Mouse (Mus musculus) megakaryocyte, embryonic 14.5 days (primary cell): Measurements from ENCODE around the gene Dda1. TPM values are rescaled to one million over a fixed set of nuclear protein-coding genes. Genes with fewer than 3 reads are reported as not detected.

Source experiments
- H3K27me3 ChIP-seq: replicated peaks from 2 replicates; pipeline ENCODE3; 2012; ENCODE audit warnings: inconsistent platforms
- H3K36me3 ChIP-seq: replicated peaks from 2 replicates; pipeline ENCODE3; 2012; ENCODE audit warnings: low read length, inconsistent platforms, mixed read lengths
- H3K4me1 ChIP-seq: 2 replicates; pipeline ENCODE4 v1.6.1; 2012; ENCODE audit warnings: inconsistent platforms
- H3K4me3 ChIP-seq: replicated peaks from 2 replicates; pipeline ENCODE3; 2012; ENCODE audit warnings: moderate library complexity, mild to moderate bottlenecking, inconsistent platforms
- H3K9me3 ChIP-seq: 2 replicates; pipeline ENCODE4 v1.6.1; 2012; ENCODE audit warnings: inconsistent platforms
- FLI1 ChIP-seq: IDR thresholded peaks from 2 replicates; pipeline ENCODE4 v1.6.1; 2012; ENCODE audit warnings: low read length, inconsistent platforms, mixed read lengths
- GATA1 ChIP-seq: IDR thresholded peaks from 3 replicates; pipeline ENCODE4 v1.6.1; 2012; ENCODE audit warnings: mixed read lengths, low read length, inconsistent platforms, borderline replicate concordance
- polyA plus RNA-seq: library from polyadenylated mRNA; stranded (reverse); fragments of >175 nt; gene quantifications from 2 replicates; pipeline ENCODE4 v1.2.3, GENCODE M21; 2012; ENCODE audit warnings: low replicate concordance; ENCODE audit not compliant: insufficient read depth

Gene Dda1
- polyA plus RNA-seq, 1 experiment: 346 TPM

DNA sequence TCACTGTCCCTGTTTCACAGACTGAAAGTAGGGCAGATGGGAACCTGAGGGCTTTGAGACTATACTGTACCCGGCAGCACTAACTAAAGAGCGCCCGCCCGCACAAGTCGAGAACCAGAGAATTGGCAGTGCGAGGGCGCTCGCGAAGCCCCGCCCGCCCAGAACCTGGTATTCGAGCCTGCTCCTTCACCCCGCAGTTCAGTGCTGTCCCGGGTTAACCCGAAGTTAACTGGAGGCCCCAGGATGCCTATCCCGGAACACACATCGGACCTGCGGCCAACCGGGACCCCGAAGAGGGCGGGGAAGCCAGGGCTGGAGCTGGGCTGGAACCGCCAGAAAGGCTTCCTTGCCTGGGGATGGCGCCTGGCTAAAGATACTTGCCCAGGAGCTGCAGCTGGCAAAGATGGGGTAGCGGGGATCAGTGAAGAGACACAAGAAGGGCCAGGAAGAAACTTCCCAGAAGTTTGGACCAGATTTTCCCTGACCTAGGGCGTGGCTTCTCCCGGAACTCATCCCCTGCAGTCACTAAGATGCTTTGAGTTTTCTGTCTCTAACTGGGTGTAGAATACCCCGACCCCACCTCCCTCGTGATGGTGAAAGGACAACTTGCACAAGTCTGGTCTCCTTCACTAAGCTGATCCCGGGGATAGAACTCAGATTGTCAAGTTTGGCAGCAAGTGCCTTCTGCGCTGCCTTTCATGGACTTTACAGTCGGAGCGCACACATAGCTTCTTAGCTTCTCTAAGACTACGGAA is 18.9 kb downstream of the Dda1 start, which contains the start of gene Gtpbp3:
Gene Gtpbp3 (plus strand): TSS at position 413 of the 755 bp plus-strand sequence.
- peak within 1 kb of the TSS; percentile 93 for H3K4me3 ChIP-seq
- H3K4me1 ChIP-seq: peaks cover 61% of the 10 kb centered on the region
- no peak for TF ChIP-seq GATA1
- no peak for TF ChIP-seq FLI1
- no peaks in the 10 kb centered on the region for H3K9me3 ChIP-seq
- H3K27me3 ChIP-seq: peaks cover 13% of the 10 kb centered on the region
- peaks cover 33% of the 10 kb centered on the region for H3K36me3 ChIP-seq

- Histone ChIP-seq H3K36me3 (peaks cover 37% of the 10 kb centered on the region), H3K4me3 (peak overlapping the region; percentile 93), H3K27me3 (peaks cover 13% of the 10 kb centered on the region), H3K9me3 (no peaks in the 10 kb centered on the region), H3K4me1 (peaks cover 55% of the 10 kb centered on the region)
- no peak for TF ChIP-seq GATA1
- TF ChIP-seq FLI1: no peak
Measured at GRCm38 (mm10) chr8:71488454-71488853, 19.5 kb downstream of the Dda1 start.

- no peak for TF ChIP-seq FLI1
- TF ChIP-seq GATA1: no peak
- Histone ChIP-seq H3K36me3 (peaks cover 56% of the 10 kb centered on the region), H3K4me1 (peaks cover 51% of the 10 kb centered on the region)
Measured at GRCm38 (mm10) chr8:71495039-71495438, 26.0 kb downstream of the Dda1 start.

GRCm38 (mm10) chr8:71495811-71496210 is 26.8 kb downstream of the Dda1 start:
- peaks cover 54% of the 10 kb centered on the region for H3K4me1 ChIP-seq
- no peak overlapping the region for H3K4me3 ChIP-seq
- no peak for TF ChIP-seq FLI1
- H3K9me3 ChIP-seq: no peaks in the 10 kb centered on the region
- peaks cover 48% of the 10 kb centered on the region for H3K36me3 ChIP-seq
- H3K27me3 ChIP-seq: no peaks in the 10 kb centered on the region

More at GRCm38 (mm10) chr8:71495039-71495438, 26.0 kb downstream of the Dda1 start:
- no peaks in the 10 kb centered on the region for H3K27me3 ChIP-seq
- no peak overlapping the region for H3K4me3 ChIP-seq
- H3K9me3 ChIP-seq: no peaks in the 10 kb centered on the region

GRCm38 (mm10) chr8:71496481-71496880 is 27.5 kb downstream of the Dda1 start:
- Histone ChIP-seq H3K36me3 (peaks cover 42% of the 10 kb centered on the region), H3K4me3 (no peak overlapping the region), H3K9me3 (no peaks in the 10 kb centered on the region), H3K4me1 (peaks cover 57% of the 10 kb centered on the region), H3K27me3 (no peaks in the 10 kb centered on the region)
- TF ChIP-seq GATA1 (no peak), FLI1 (no peak)

GRCm38 (mm10) chr8:71497077-71497645 is 28.2 kb downstream of the Dda1 start:
- Histone ChIP-seq H3K27me3 (peaks cover under 1% of the 10 kb centered on the region), H3K4me3 (no peak overlapping the region), H3K4me1 (peaks cover 58% of the 10 kb centered on the region), H3K36me3 (peaks cover 35% of the 10 kb centered on the region), H3K9me3 (no peaks in the 10 kb centered on the region)
- TF ChIP-seq FLI1 (no peak), GATA1 (no peak)

DNA sequence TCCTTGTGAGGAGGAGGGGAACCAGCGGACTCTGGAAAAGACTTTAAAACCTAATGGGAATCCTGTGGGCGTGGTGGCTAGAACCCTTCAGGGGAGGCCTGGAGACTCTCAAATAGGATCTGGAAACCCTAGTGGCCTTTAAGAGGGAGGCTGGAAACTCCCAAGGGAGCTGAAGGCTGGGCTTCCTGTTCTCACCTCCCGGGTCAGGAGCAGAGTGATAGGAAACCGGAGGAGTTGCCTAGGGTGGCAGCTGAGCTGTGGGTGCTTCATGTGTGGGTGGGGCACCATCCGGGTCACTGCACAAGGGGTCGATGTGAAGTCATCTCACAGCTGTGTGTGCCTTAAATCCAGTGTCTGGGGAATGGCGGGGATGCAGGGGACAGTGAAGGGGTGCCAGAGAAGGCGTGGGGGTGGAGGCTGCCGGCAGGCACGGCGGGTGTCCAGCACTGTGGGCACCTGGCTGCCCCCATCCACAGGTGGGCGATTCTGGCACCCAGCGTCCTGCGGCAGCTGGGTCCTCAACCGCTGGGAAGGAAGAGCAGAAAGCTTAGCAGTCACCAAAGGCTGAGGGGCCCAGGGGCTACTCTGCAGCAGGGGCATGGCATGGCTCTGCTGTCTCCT is 29.0 kb downstream of the Dda1 start:
- Histone ChIP-seq H3K4me1 (peaks cover 63% of the 10 kb centered on the region), H3K4me3 (no peak overlapping the region), H3K27me3 (peaks cover 5% of the 10 kb centered on the region), H3K9me3 (no peaks in the 10 kb centered on the region), H3K36me3 (peaks cover 27% of the 10 kb centered on the region)
- TF ChIP-seq GATA1 (no peak), FLI1 (no peak)

DNA sequence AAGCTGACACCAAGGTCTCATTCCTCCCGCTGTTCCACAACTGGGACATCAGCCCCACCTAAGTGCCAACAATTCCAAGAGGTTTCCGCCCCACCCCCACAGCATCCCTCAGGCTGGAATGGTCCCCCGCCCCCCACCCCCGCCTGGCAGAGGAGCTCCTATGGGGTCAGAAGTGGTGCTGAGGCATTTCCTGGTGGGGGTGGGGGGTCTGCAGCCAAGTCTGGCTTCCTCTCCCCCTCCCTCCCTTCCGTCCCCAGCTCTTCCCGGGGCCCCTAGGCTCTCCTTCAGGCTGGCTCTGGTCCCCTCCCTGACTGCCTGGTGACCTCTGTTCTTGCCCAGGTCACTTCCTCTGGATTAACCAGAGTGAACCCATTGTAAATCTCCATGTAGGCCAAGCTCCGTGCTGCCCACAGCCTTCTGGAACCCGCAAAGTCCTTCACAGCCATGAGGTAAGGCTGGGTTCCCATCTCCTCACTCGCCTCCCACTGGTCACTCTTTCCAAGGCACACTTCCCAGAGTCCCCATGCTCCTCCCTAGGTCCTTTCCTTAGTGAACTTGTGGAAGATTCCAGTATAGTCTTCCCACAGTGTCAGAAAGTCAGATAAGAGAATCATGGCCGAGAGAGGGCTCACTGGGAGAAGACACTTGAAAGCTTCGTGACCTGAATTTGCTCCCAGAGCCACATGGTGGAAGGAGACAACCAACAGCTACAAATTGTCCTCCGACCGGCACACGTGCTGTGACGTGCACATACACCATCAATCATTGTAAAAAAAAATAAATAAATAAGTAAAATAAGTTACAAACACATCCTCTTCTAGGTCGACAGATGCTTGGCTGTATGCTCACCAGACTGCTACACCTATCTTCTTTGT is 30.1 kb downstream of the Dda1 start:
- Histone ChIP-seq H3K4me3 (no peak overlapping the region), H3K4me1 (peaks cover 64% of the 10 kb centered on the region), H3K36me3 (peaks cover 21% of the 10 kb centered on the region), H3K27me3 (peaks cover 6% of the 10 kb centered on the region), H3K9me3 (no peaks in the 10 kb centered on the region)
- TF ChIP-seq GATA1 (no peak), FLI1 (no peak)

DNA sequence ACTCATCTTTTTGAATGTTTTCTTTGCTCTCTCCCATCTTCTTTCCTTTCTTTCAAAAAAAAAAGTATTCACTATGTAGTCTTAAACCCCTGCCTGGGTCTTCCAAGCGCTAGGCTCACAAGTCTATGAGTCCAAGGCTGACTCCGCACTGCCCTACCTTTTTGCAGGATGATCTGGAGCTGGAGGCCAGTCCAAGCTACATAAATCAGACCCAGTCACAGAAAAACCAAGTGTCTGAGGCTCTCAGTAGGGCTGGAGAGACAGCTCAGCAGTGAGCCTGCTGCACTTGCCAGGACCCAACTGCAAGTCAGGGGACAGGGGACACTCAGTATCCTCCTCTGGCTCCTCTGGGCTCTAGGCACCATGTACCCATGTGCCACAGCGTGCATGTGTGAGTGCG is 35.4 kb downstream of the Dda1 start:
- Histone ChIP-seq H3K4me1 (peaks cover 56% of the 10 kb centered on the region), H3K9me3 (no peaks in the 10 kb centered on the region), H3K27me3 (peaks cover 55% of the 10 kb centered on the region), H3K36me3 (no peaks in the 10 kb centered on the region), H3K4me3 (no peak overlapping the region)
- TF ChIP-seq GATA1 (no peak), FLI1 (no peak)
